In genomic region chr7:44538756-44539624, GRCm38 (mm10) we compare ENCODE assay signal across 23 mouse cellular contexts. TPM values are rescaled to one million over a fixed set of nuclear protein-coding genes. Genes with fewer than 3 reads are reported as not detected.
"Had no signal": no experiment of that assay in that cellular context is flagged by ENCODE, and none has a peak within 500 bp of the region (broad histone marks: within the 10 kb centered on the region; RNA-seq: fewer than 3 reads in every experiment).

No protein-coding gene starts in this region.

- H3K9ac ChIP-seq: liver, embryonic 14.5 days; midbrain, embryonic 15.5 days; neural tube, embryonic 13.5 days; stomach, embryonic 15.5 days had no signal

- H3K4me3 ChIP-seq: midbrain, embryonic 15.5 days; myocyte; neural tube, embryonic 13.5 days; stomach, embryonic 15.5 days had no signal

- H3K9me3 ChIP-seq: midbrain, embryonic 15.5 days; neural tube, embryonic 13.5 days; stomach, embryonic 15.5 days had no signal

- H3K4me2 ChIP-seq: liver, embryonic 11.5 days; midbrain, embryonic 11.5 days; midbrain, embryonic 15.5 days; neural tube, embryonic 13.5 days; stomach, embryonic 15.5 days had no signal

- H3K4me1 ChIP-seq: midbrain, embryonic 15.5 days; neural tube, embryonic 13.5 days; stomach, embryonic 15.5 days had no signal

- H3K27me3 ChIP-seq: midbrain, embryonic 15.5 days; neural tube, embryonic 13.5 days; stomach, embryonic 15.5 days had no signal

- H3K36me3 ChIP-seq: midbrain, embryonic 15.5 days had no signal

- ATAC-seq: midbrain, embryonic 15.5 days had no signal

- DNase-seq: kidney, adult 18-20 months; kidney, adult 9 months; kidney, postnatal 14 days; kidney, postnatal 4 days; left cerebral cortex, postnatal 4 days; lung, adult 2 months; retina, postnatal 1 day; right cerebral cortex, postnatal 25 days; thymus, adult 2 months; thymus, postnatal 14 days; thymus, postnatal 4 days had no signal

- H3K27ac ChIP-seq: liver, embryonic 14.5 days; macrophage; midbrain, embryonic 15.5 days; neural tube, embryonic 13.5 days; stomach, embryonic 15.5 days had no signal

RNA-seq across cellular contexts. Expression of gene Spib, which starts 7.1 kb away (rescaled TPM):
- total RNA-seq: layer of hippocampus, adult 18-20 months; layer of hippocampus, postnatal 14 days had no signal
- polyA plus RNA-seq: midbrain, embryonic 11.5 days had no signal

RNA-seq across cellular contexts. Expression of gene Mybpc2, which starts 14.5 kb away (rescaled TPM):
- polyA plus RNA-seq: liver, embryonic 11.5 days; liver, embryonic 14.5 days; macrophage; midbrain, embryonic 11.5 days had no signal

RNA-seq across cellular contexts. Expression of gene Napsa, which starts 33.2 kb away (rescaled TPM):
- total RNA-seq: layer of hippocampus, adult 18-20 months; left cerebral cortex, adult 8-10 months; left cerebral cortex, postnatal 14 days had no signal
- polyA plus RNA-seq: myocyte had no signal
